Mouse (Mus musculus): ENCODE measurements at regions not wholly inside any gene's neighbourhood (a gene's known extent, or its start where the extent isn't known, plus 50 kb on each side); places are given as distances from the start of the nearest gene placed in this dataset.

- no peak for DNase-seq (ENCODE audit: low read depth, low spot score)
These were observed 80.9 kb downstream of the Efnb1 start for GRCm38 (mm10) chrX:99216633-99217459.

- no peak for DNase-seq (ENCODE audit: low read depth, low spot score)
These were observed 80.0 kb downstream of the Efnb1 start for GRCm38 (mm10) chrX:99215931-99216330.

- no peak for DNase-seq (ENCODE audit: low read depth, low spot score)
These were observed 79.2 kb downstream of the Efnb1 start for GRCm38 (mm10) chrX:99215111-99215510.

DNA sequence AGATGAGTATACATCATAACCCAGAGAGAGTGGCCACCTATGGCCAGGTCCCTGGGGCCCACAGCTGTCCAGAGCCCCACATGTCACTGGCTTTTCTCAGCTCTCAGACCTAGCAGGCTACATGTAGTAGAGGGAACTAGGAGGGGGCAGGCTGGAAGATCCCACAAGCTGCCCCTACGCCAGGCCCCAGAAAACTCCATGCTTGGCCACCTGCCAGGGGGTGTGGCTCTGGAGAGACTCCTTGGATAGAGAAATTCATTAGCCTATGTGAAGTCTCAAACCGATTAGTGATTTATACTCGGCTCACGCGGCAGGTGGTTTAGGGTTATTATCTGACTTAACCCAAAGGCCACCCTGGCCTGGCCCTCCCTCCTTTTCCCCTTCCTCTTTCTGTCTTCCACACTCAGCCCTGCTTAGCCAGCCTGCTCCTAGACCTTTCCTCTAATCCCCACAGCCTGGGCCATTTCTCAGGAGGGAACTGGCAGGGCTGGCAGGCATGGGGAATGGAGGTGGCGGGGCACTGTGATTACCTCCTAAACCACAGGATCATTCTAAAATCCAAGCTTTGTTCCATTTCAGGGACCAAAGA lies 77.7 kb downstream of the Efnb1 start:
- no peak for DNase-seq (ENCODE audit: low read depth, low spot score)

DNA sequence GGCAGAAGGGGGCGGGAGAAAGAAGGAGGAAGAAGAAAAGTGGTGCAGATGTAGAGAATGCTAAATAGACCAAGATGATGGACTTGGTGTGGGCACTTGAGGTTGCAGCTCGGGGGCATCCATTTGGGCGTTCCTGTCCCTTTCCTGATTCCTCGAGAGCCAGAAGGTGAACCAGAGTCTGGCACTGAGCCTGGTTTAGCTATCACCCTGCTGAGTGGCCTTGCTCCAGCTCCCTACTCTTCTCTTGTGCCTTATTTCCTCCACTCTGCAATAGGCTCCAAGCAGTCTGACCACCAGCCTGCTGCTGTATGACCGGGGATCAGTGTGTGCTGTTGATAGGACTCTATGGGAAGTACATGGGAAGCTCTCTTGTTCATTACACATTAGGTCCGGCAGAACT lies 68.1 kb downstream of the Efnb1 start:
- no peak for DNase-seq (ENCODE audit: low read depth, low spot score)

- DNase-seq (ENCODE audit: low read depth, low spot score): no peak
These were observed 65.2 kb downstream of the Efnb1 start for GRCm38 (mm10) chrX:99201081-99201480.

DNA sequence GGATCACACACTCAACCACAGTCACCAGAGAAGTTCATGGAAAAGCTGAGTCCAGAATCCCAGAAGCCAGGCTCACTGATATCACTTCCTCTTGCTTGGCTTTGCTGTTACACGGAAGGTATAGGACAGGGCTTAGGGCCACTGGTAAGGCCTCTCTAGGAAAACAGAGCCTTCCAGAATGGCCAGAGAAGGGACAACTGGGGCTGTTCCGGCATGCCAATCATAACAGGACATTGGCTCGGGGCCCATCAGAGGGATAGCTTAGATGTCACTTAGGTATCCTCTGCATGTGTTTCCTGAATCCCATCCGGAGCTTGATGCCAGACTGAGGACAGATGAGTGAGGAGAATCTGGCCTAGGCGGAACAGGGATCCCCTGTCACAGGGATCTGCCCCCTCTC lies 63.7 kb downstream of the Efnb1 start:
- no peak for DNase-seq (ENCODE audit: low read depth, low spot score)

GRCm38 (mm10) chrX:99198961-99199631 lies 63.2 kb downstream of the Efnb1 start:
- DNase-seq (ENCODE audit: low read depth, low spot score): peak; percentile 62
